14 mouse cellular contexts compared by ENCODE assay signal in genomic region chr6:51108336-51108956, GRCm38 (mm10).
DNase-seq lines count a peak whose midpoint lies in the region; ATAC-seq and TF ChIP-seq lines count a peak whose summit lies in the region.
"Had no signal": no experiment of that assay in that cellular context is flagged by ENCODE, and none has a peak within 500 bp of the region (broad histone marks: within the 10 kb centered on the region; RNA-seq: fewer than 3 reads in every experiment).

No protein-coding gene starts in this region.

- ATAC-seq in heart, postnatal 0 days (ENCODE audit: insufficient read depth, low read depth) = no peak
- 0 out of 2 replicates have a peak, but pooled peaks have one; percentile 43 for ATAC-seq in embryonic facial prominence, embryonic 15.5 days (ENCODE audit: insufficient number of reproducible peaks, low FRiP score, low TSS enrichment, low read depth)
- ATAC-seq: forebrain, embryonic 15.5 days had no signal

- H3K4me2 ChIP-seq in heart, postnatal 0 days (ENCODE audit: low read depth, low read length) = no peak overlapping the region
- no peak overlapping the region for H3K4me2 ChIP-seq in embryonic facial prominence, embryonic 15.5 days (replicated peaks)
- H3K4me2 ChIP-seq: forebrain, embryonic 15.5 days; lung, embryonic 15.5 days had no signal

- TF ChIP-seq EP300 in heart, postnatal 0 days (IDR thresholded peaks at IDR 0.05; ENCODE audit: low read depth) = no peak

- no peak overlapping the region for H3K4me3 ChIP-seq in heart, postnatal 0 days (ENCODE audit: low read depth, low read length)
- no peak overlapping the region for H3K4me3 ChIP-seq in embryonic facial prominence, embryonic 15.5 days (replicated peaks)
- H3K4me3 ChIP-seq: forebrain, embryonic 15.5 days; left cerebral cortex, adult 2 months; lung, embryonic 15.5 days had no signal

- H3K36me3 ChIP-seq in heart, postnatal 0 days (replicated peaks; ENCODE audit: control insufficient read depth, insufficient read depth, low read length) = no peaks in the 10 kb centered on the region
- H3K36me3 ChIP-seq in embryonic facial prominence, embryonic 15.5 days = no peaks in the 10 kb centered on the region
- H3K36me3 ChIP-seq: forebrain, embryonic 15.5 days; lung, embryonic 15.5 days had no signal

- H3K4me1 ChIP-seq in heart, postnatal 0 days (ENCODE audit: control insufficient read depth, insufficient read depth) = 0 out of 2 replicates have a peak, but pooled peaks cover 7% of the 10 kb centered on the region
- H3K4me1 ChIP-seq in embryonic facial prominence, embryonic 15.5 days = peaks cover 11% of the 10 kb centered on the region
- H3K4me1 ChIP-seq: forebrain, embryonic 15.5 days had no signal

- 0 out of 2 replicates have a peak overlapping the region, but pooled peaks have one; percentile 17 for H3K27ac ChIP-seq in heart, postnatal 0 days (ENCODE audit: low read depth)
- H3K27ac ChIP-seq in embryonic facial prominence, embryonic 15.5 days (replicated peaks) = peak overlapping the region; percentile 63
- H3K27ac ChIP-seq: forebrain, embryonic 15.5 days; left cerebral cortex, adult 2 months; lung, embryonic 15.5 days had no signal

- DNase-seq in heart, postnatal 0 days (ENCODE audit: low spot score) = no peak
- DNase-seq in heart, adult 18-20 months = no peak
- DNase-seq in ES-CJ7 (ENCODE audit: low read depth, low spot score) (peak; percentile 54), WW6 (ENCODE audit: low read depth, low spot score) (peak; percentile 4)
- DNase-seq in gastrocnemius, adult 8-10 months (ENCODE audit: low spot score in 2 of 2) = no peak
- no peak for DNase-seq in frontal cortex, postnatal 36 days (ENCODE audit: low spot score in 2 of 2)
- DNase-seq in right cerebral cortex, adult 18-20 months = no peak
- DNase-seq: kidney, postnatal 14 days; midbrain, embryonic 14.5 days; right cerebral cortex, postnatal 14 days had no signal

- no peaks in the 10 kb centered on the region for H3K9me3 ChIP-seq in heart, postnatal 0 days (replicated peaks; ENCODE audit: control insufficient read depth, low read length)
- H3K9me3 ChIP-seq in embryonic facial prominence, embryonic 15.5 days (replicated peaks) = no peaks in the 10 kb centered on the region
- H3K9me3 ChIP-seq: forebrain, embryonic 15.5 days; lung, embryonic 15.5 days had no signal

- TF ChIP-seq CTCF in heart, postnatal 0 days (IDR thresholded peaks at IDR 0.05; ENCODE audit: low read depth) = no peak

- no peaks in the 10 kb centered on the region for H3K27me3 ChIP-seq in heart, postnatal 0 days (ENCODE audit: control insufficient read depth, insufficient read depth, low read length)
- no peaks in the 10 kb centered on the region for H3K27me3 ChIP-seq in embryonic facial prominence, embryonic 15.5 days
- H3K27me3 ChIP-seq: forebrain, embryonic 15.5 days; lung, embryonic 15.5 days had no signal

- 23% methylated on average over 8 of the region's 8 CpGs for WGBS in heart, postnatal 0 days
- WGBS in embryonic facial prominence, embryonic 15.5 days = 35% methylated on average over 8 of the region's 8 CpGs

- H3K9ac ChIP-seq in heart, postnatal 0 days (replicated peaks; ENCODE audit: low read depth, low read length) = no peak overlapping the region
- H3K9ac ChIP-seq in embryonic facial prominence, embryonic 15.5 days = no peak overlapping the region
- H3K9ac ChIP-seq: forebrain, embryonic 15.5 days; lung, embryonic 15.5 days had no signal

Comparison
In these comparisons a context has a peak if more than half of its experiments do, and no peak if none do; other contexts are left out.
1. DNase-seq: peak in ES-CJ7 (single experiment) and WW6 (single experiment); none in heart, postnatal 0 days (single experiment), heart, adult 18-20 months (0 of 2), gastrocnemius, adult 8-10 months (0 of 2), frontal cortex, postnatal 36 days (0 of 2) and right cerebral cortex, adult 18-20 months (single experiment).